Mouse (Mus musculus): ENCODE results near the gene Osbpl5. TPM values are rescaled to one million over a fixed set of nuclear protein-coding genes. Genes with fewer than 3 reads are reported as not detected.

Osbpl5 gene
- 63.2 and 66.8 TPM in 2 replicates for polyA plus RNA-seq (2015; fragmentation: Nextera tagmentation; extraction: Ambion mirVana)

- Histone ChIP-seq H3K4me1 (peaks cover 11% of the 10 kb centered on the region), H3K4me2 (peak within 1 kb of the TSS; percentile 86), H3K9ac (0 out of 2 replicates have a peak within 1 kb of the TSS, but pooled peaks have one; percentile 23), H3K27me3 (peaks cover 20% of the 10 kb centered on the region; the same call in 1 of the 2 replicates), H3K4me3 (peak within 1 kb of the TSS; percentile 40), H3K27ac (no peak within 1 kb of the TSS), H3K9me3 (no peaks in the 10 kb centered on the region), H3K36me3 (no peaks in the 10 kb centered on the region)
- no peak for ATAC-seq (ENCODE audit: insufficient number of reproducible peaks, low FRiP score, low TSS enrichment, low read depth)
- WGBS, result 22% methylated on average over 22 of the region's 22 CpGs
These were observed at the start of gene Osbpl5 for GRCm38 (mm10) chr7:143756125-143757026. Gene Osbpl5, minus strand, starts transcription at chr7:143756985.

DNA sequence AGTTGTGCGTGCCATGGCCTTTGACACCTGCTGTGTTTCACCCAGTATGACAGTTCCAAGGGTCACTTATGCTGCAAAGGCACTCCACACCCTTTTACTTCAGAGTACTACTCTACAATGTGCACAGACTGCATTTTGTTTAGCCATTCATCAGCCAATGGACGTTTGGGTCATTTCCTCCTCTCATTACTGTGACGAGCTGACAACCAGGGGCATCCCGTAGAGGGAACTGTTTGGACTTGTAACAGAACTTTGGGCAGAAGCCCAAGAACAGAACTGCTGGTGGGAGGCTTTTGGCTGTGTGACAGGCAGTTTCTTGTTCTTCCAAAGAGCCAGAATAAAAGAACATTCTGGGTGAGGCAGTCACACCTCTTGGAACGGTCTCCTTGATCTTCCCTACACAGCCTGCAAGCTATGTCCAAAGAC is 48.4 kb upstream of the Osbpl5 start:
- Histone ChIP-seq H3K4me1 (no peaks in the 10 kb centered on the region), H3K36me3 (peaks cover 77% of the 10 kb centered on the region), H3K9ac (no peak overlapping the region), H3K27me3 (no peaks in the 10 kb centered on the region), H3K27ac (no peak overlapping the region), H3K4me3 (no peak overlapping the region), H3K4me2 (no peak overlapping the region), H3K9me3 (no peaks in the 10 kb centered on the region)
- WGBS, result 63% methylated on average over 5 of the region's 5 CpGs
- ATAC-seq (ENCODE audit: insufficient number of reproducible peaks, low FRiP score, low TSS enrichment, low read depth), result no peak

- Histone ChIP-seq H3K27me3 (no peaks in the 10 kb centered on the region), H3K4me3 (no peak overlapping the region), H3K9me3 (no peaks in the 10 kb centered on the region), H3K4me1 (no peaks in the 10 kb centered on the region), H3K27ac (no peak overlapping the region), H3K36me3 (peaks cover 79% of the 10 kb centered on the region), H3K9ac (no peak overlapping the region), H3K4me2 (no peak overlapping the region)
- no peak for ATAC-seq (ENCODE audit: insufficient number of reproducible peaks, low FRiP score, low TSS enrichment, low read depth)
- 84% methylated on average over 8 of the region's 8 CpGs for WGBS
These were observed 44.6 kb upstream of the Osbpl5 start for GRCm38 (mm10) chr7:143801195-143802065.

DNA sequence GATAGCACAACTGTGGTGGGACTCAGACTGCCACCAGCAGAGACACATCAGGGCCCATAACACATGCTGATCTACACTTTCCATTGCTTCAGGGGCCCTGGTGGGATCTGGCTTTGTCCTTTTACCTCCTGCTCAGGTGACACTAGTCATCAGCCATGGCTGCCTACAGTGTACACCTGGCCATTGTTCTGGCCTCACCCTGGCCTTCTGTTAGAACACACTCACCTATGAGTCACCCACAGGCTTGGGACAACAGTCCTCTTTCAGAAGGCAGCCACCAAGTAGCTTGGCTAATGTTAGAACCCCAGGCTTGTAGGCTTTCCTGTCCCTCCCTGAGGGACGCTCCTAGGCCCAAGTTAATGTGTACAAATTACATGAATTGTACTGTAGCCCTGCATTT is 44.0 kb upstream of the Osbpl5 start:
- H3K27ac ChIP-seq, result no peak overlapping the region
- WGBS, result 92% methylated on average over 1 of the region's 1 CpGs
- peaks cover 79% of the 10 kb centered on the region for H3K36me3 ChIP-seq

GRCm38 (mm10) chr7:143798783-143799182 is 42.0 kb upstream of the Osbpl5 start:
- H3K9me3 ChIP-seq, result no peaks in the 10 kb centered on the region
- H3K36me3 ChIP-seq, result peaks cover 74% of the 10 kb centered on the region
- H3K4me1 ChIP-seq, result no peaks in the 10 kb centered on the region
- H3K27ac ChIP-seq, result no peak overlapping the region
- whole genome bisulfite sequencing, result 95% methylated on average over 4 of the region's 4 CpGs
- no peak for ATAC-seq (ENCODE audit: insufficient number of reproducible peaks, low FRiP score, low TSS enrichment, low read depth)
- no peak overlapping the region for H3K4me3 ChIP-seq
- no peak overlapping the region for H3K4me2 ChIP-seq
- no peaks in the 10 kb centered on the region for H3K27me3 ChIP-seq
- no peak overlapping the region for H3K9ac ChIP-seq

More for the DNA sequence above, 44.0 kb upstream of the Osbpl5 start:
- Histone ChIP-seq H3K27me3 (no peaks in the 10 kb centered on the region), H3K9me3 (no peaks in the 10 kb centered on the region), H3K4me3 (no peak overlapping the region), H3K9ac (no peak overlapping the region), H3K4me1 (no peaks in the 10 kb centered on the region), H3K4me2 (no peak overlapping the region)
- no peak for ATAC-seq (ENCODE audit: insufficient number of reproducible peaks, low FRiP score, low TSS enrichment, low read depth)

DNA sequence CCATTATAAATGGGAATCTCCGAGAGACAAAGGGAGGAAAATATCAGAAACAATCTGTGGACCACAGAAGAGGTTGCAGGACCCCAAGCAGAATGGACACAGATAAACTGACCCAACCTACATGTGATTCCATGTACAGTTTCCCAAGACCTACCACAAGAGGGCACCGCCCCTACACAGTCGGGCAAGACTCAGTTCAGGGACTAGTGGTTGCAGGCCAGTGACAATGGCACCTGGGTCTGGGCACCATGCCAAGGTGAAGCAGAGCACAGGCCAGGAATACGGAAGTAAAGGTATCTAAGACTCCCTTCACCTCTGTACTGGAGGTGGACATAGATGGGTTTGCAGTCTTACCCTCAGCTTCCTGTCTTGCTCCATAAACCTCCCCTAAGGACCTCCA is 36.3 kb upstream of the Osbpl5 start:
- ATAC-seq (ENCODE audit: insufficient number of reproducible peaks, low FRiP score, low TSS enrichment, low read depth), result no peak
- 48% methylated on average over 4 of the region's 4 CpGs for WGBS

GRCm38 (mm10) chr7:143792336-143792985 is 35.7 kb upstream of the Osbpl5 start:
- peaks cover 25% of the 10 kb centered on the region for H3K36me3 ChIP-seq
- WGBS, result 83% methylated on average over 6 of the region's 6 CpGs

More for the DNA sequence above, 36.3 kb upstream of the Osbpl5 start:
- no peak overlapping the region for H3K4me2 ChIP-seq
- H3K36me3 ChIP-seq, result peaks cover 32% of the 10 kb centered on the region
- no peaks in the 10 kb centered on the region for H3K4me1 ChIP-seq
- H3K27ac ChIP-seq, result no peak overlapping the region
- no peak overlapping the region for H3K4me3 ChIP-seq
- no peak overlapping the region for H3K9ac ChIP-seq
- no peaks in the 10 kb centered on the region for H3K27me3 ChIP-seq
- H3K9me3 ChIP-seq, result no peaks in the 10 kb centered on the region

DNA sequence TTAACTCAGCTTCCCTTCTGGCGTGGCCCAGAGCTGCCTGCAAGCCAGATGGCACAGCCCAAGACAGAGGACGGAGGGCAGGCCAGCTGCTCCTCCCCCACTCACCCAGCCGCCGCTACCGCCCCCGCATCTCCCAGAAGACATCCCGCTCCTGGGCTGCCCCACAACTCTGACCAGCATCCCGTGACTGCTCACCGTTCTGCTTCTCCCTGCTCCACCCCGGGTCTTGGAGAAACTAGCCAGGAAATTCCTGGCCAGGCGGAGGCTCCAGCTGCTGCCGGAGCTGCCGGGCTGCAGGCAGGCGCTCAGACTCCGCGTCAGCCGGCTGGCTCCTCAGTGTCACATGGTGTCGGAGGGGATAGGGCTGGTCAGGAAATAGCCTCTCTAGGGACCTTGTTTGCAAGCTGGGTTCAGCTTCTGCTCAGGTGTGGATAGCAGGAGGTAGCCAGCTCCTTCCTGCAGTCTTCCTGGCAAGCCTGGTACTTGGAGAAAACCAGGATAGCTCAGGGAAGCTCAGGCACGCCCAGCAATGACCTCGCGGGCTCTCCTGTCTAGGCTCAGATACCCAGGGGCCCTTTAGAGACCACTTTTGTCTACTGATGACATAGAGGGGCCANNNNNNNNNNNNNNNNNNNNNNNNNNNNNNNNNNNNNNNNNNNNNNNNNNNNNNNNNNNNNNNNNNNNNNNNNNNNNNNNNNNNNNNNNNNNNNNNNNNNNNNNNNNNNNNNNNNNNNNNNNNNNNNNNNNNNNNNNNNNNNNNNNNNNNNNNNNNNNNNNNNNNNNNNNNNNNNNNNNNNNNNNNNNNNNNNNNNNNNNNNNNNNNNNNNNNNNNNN is 27.4 kb upstream of the Osbpl5 start, which contains the start of gene Mrgpre:
TSS of gene Mrgpre (minus strand) at position 505 of the 834 bp plus-strand sequence.
- peak within 1 kb of the TSS; percentile 23; the same call in 1 of the 2 replicates for H3K9ac ChIP-seq
- peak; percentile 83 for ATAC-seq (ENCODE audit: insufficient number of reproducible peaks, low FRiP score, low TSS enrichment, low read depth)

More at GRCm38 (mm10) chr7:143792336-143792985, 35.7 kb upstream of the Osbpl5 start:
- Histone ChIP-seq H3K4me3 (no peak overlapping the region), H3K9me3 (no peaks in the 10 kb centered on the region), H3K4me1 (no peaks in the 10 kb centered on the region), H3K27me3 (no peaks in the 10 kb centered on the region), H3K4me2 (no peak overlapping the region), H3K27ac (no peak overlapping the region), H3K9ac (no peak overlapping the region)
- no peak for ATAC-seq (ENCODE audit: insufficient number of reproducible peaks, low FRiP score, low TSS enrichment, low read depth)

GRCm38 (mm10) chr7:143783378-143783995 is 26.7 kb upstream of the Osbpl5 start:
- Histone ChIP-seq H3K9me3 (no peaks in the 10 kb centered on the region), H3K4me2 (peak overlapping the region; percentile 65), H3K4me3 (peak overlapping the region; percentile 40), H3K9ac (peak overlapping the region; percentile 23; the same call in 1 of the 2 replicates), H3K36me3 (no peaks in the 10 kb centered on the region), H3K4me1 (peaks cover 26% of the 10 kb centered on the region), H3K27me3 (no peaks in the 10 kb centered on the region), H3K27ac (peak overlapping the region; percentile 67; the same call in 1 of the 2 replicates)
- WGBS, result 20% methylated on average over 6 of the region's 6 CpGs
- ATAC-seq (ENCODE audit: insufficient number of reproducible peaks, low FRiP score, low TSS enrichment, low read depth), result no peak

More for the DNA sequence above, 27.4 kb upstream of the Osbpl5 start, which contains the start of gene Mrgpre:
- Histone ChIP-seq H3K4me1 (peaks cover 26% of the 10 kb centered on the region), H3K36me3 (no peaks in the 10 kb centered on the region), H3K27me3 (no peaks in the 10 kb centered on the region), H3K27ac (peak within 1 kb of the TSS; percentile 67), H3K4me2 (peak within 1 kb of the TSS; percentile 65), H3K9me3 (no peaks in the 10 kb centered on the region), H3K4me3 (peak within 1 kb of the TSS; percentile 40)
- 3% methylated on average over 21 of the region's 21 CpGs for WGBS

DNA sequence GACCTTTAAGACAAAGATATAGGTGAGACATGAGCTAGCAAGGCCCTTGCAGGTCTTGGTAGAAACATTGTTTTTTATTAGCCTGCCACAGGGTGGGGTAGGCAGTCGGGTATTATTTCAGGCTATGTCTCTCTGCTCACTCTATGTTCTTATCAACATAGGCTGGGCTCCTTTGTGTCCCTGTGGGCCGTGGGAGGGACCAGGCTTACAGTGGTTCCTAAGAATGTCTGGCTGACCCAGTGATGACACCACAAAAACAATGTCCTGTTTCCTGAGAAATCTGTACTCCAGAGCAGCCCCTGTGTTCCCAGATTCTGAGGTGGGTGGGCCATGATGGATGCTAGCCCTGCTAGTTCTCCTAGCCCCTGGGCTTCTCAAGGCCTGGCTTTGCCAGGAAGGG is 20.6 kb upstream of the Osbpl5 start:
- ATAC-seq (ENCODE audit: insufficient number of reproducible peaks, low FRiP score, low TSS enrichment, low read depth), result no peak
- no peak overlapping the region for H3K4me2 ChIP-seq
- no peaks in the 10 kb centered on the region for H3K9me3 ChIP-seq
- H3K4me3 ChIP-seq, result no peak overlapping the region
- no peak overlapping the region for H3K9ac ChIP-seq
- no peaks in the 10 kb centered on the region for H3K27me3 ChIP-seq
- H3K27ac ChIP-seq, result no peak overlapping the region
- no peaks in the 10 kb centered on the region for H3K4me1 ChIP-seq
- WGBS, result 63% methylated on average over 2 of the region's 2 CpGs
- H3K36me3 ChIP-seq, result no peaks in the 10 kb centered on the region
